Mouse (Mus musculus) C2C12 (cell line): ENCODE results near the gene Dlgap1.

Source experiments
- CTCF ChIP-seq: IDR thresholded peaks from one replicate; pipeline ENCODE4 v1.5.1; 2011; ENCODE audit not compliant: control insufficient read depth, insufficient read depth, insufficient read length
- MYOD1 ChIP-seq: IDR thresholded peaks from one replicate; pipeline ENCODE4 v1.6.1; 2011; ENCODE audit warnings: low read depth; ENCODE audit not compliant: control insufficient read depth, insufficient read length
- USF1 ChIP-seq: IDR thresholded peaks from one replicate; pipeline ENCODE4 v1.6.1; 2011; ENCODE audit warnings: low read depth, mild to moderate bottlenecking, control low read depth, moderate library complexity

DNA sequence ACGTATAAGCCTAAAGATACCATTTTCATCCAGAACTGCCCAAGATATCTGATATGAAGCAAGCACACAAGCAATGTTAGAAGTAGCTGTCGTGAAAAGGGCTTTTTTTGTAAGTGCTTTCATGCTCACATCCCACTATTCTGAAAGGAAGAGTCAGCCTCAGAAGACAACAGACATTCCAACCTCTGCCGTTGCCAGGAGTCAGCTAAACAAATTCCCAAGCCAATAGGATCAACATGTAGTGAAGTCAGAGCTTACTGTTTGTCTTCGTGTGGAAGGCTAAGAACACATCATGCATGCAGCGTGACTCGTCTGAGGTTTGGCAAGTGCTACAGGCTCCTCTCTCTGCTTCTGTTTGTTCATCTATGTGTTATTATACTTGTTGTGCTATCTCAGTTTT lies 529.4 kb downstream of the Dlgap1 start:
- TF ChIP-seq USF1, result no peak
- TF ChIP-seq CTCF, result no peak
- TF ChIP-seq MYOD1, result no peak
